Mouse (Mus musculus) erythroblast, embryonic 14.5 days (primary cell): ENCODE results near the gene Cep95.

ENCODE experiments used
- GATA1 ChIP-seq: IDR thresholded peaks from 2 replicates; pipeline ENCODE4 v1.6.1; 2012; ENCODE audit warnings: low read length, inconsistent platforms, mixed read lengths
- TAL1 ChIP-seq: IDR thresholded peaks from 3 replicates; pipeline ENCODE4 v1.6.1; 2012; ENCODE audit warnings: low read length, inconsistent platforms, mixed read lengths

- TF ChIP-seq GATA1: no peak
- TF ChIP-seq TAL1: no peak
Measured at GRCm38 (mm10) chr11:106773061-106773460, 16.0 kb upstream of the Cep95 start.
